Mouse (Mus musculus): ENCODE data around the gene Ankdd1b. TPM values are rescaled to one million over a fixed set of nuclear protein-coding genes. Genes with fewer than 3 reads are reported as not detected.
A peak's percentile ranks its signal among the peaks of the same experiment; 100 is the strongest.

The Ankdd1b gene
- polyA plus RNA-seq, 2 experiments, result 0.30 TPM; not detected in 1

- Histone ChIP-seq H3K4me3 (replicated peaks; ENCODE audit: low read length) (no peak overlapping the region), H3K4me2 (replicated peaks; ENCODE audit: low read depth, low read length, severe bottlenecking) (no peak overlapping the region), H3K36me3 (ENCODE audit: control insufficient read depth, insufficient read depth, low read length) (no peaks in the 10 kb centered on the region), H3K27ac (replicated peaks; ENCODE audit: low read depth, low read length) (no peak overlapping the region), H3K4me1 (ENCODE audit: control insufficient read depth, insufficient read depth, low read length) (no peaks in the 10 kb centered on the region), H3K27me3 (ENCODE audit: control insufficient read depth, insufficient read depth, low read length) (no peaks in the 10 kb centered on the region), H3K9ac (ENCODE audit: low read depth, low read length, severe bottlenecking) (no peak overlapping the region), H3K9me3 (ENCODE audit: control insufficient read depth, low read length) (no peaks in the 10 kb centered on the region)
- no peak for DNase-seq (ENCODE audit: low spot score)
- ATAC-seq (ENCODE audit: low FRiP score, low read depth), result no peak
- WGBS, result 80% methylated on average over 11 of the region's 11 CpGs
- no peak for TF ChIP-seq POLR2A (IDR thresholded peaks at IDR 0.05; ENCODE audit: borderline replicate concordance, extremely low read depth, insufficient read depth, insufficient read length)
These were observed 20.7 kb downstream of the Ankdd1b start for GRCm38 (mm10) chr13:96450205-96450856.

- no peak for DNase-seq (ENCODE audit: low spot score)
- Histone ChIP-seq H3K27me3 (ENCODE audit: control insufficient read depth, insufficient read depth, low read length) (no peaks in the 10 kb centered on the region), H3K27ac (replicated peaks; ENCODE audit: low read depth, low read length) (no peak overlapping the region), H3K9me3 (ENCODE audit: control insufficient read depth, low read length) (0 out of 2 replicates have a peak, but pooled peaks cover 4% of the 10 kb centered on the region), H3K4me2 (replicated peaks; ENCODE audit: low read depth, low read length, severe bottlenecking) (no peak overlapping the region), H3K4me3 (replicated peaks; ENCODE audit: low read length) (no peak overlapping the region), H3K36me3 (ENCODE audit: control insufficient read depth, insufficient read depth, low read length) (no peaks in the 10 kb centered on the region), H3K4me1 (ENCODE audit: control insufficient read depth, insufficient read depth, low read length) (no peaks in the 10 kb centered on the region), H3K9ac (ENCODE audit: low read depth, low read length, severe bottlenecking) (no peak overlapping the region)
- no peak for ATAC-seq (ENCODE audit: low FRiP score, low read depth)
- 91% methylated on average over 4 of the region's 4 CpGs for WGBS
- TF ChIP-seq POLR2A (IDR thresholded peaks at IDR 0.05; ENCODE audit: borderline replicate concordance, extremely low read depth, insufficient read depth, insufficient read length), result no peak
These were observed 30.6 kb downstream of the Ankdd1b start for GRCm38 (mm10) chr13:96440436-96440835.

- no peak overlapping the region for H3K9ac ChIP-seq (ENCODE audit: low read depth, low read length, severe bottlenecking)
- H3K4me1 ChIP-seq (ENCODE audit: control insufficient read depth, insufficient read depth, low read length), result peaks cover 8% of the 10 kb centered on the region; the same call in 1 of the 2 replicates
- 0 out of 2 replicates have a peak, but pooled peaks cover 4% of the 10 kb centered on the region for H3K9me3 ChIP-seq (ENCODE audit: control insufficient read depth, low read length)
- no peak overlapping the region for H3K4me2 ChIP-seq (replicated peaks; ENCODE audit: low read depth, low read length, severe bottlenecking)
- H3K36me3 ChIP-seq (ENCODE audit: control insufficient read depth, insufficient read depth, low read length), result no peaks in the 10 kb centered on the region
- TF ChIP-seq POLR2A (IDR thresholded peaks at IDR 0.05; ENCODE audit: borderline replicate concordance, extremely low read depth, insufficient read depth, insufficient read length), result no peak
- DNase-seq (ENCODE audit: low spot score), result no peak
- no peaks in the 10 kb centered on the region for H3K27me3 ChIP-seq (ENCODE audit: control insufficient read depth, insufficient read depth, low read length)
- no peak overlapping the region for H3K27ac ChIP-seq (replicated peaks; ENCODE audit: low read depth, low read length)
- WGBS, result 90% methylated on average over 1 of the region's 1 CpGs
- ATAC-seq (ENCODE audit: low FRiP score, low read depth), result no peak
- no peak overlapping the region for H3K4me3 ChIP-seq (replicated peaks; ENCODE audit: low read length)
These were observed 34.1 kb downstream of the Ankdd1b start for GRCm38 (mm10) chr13:96436921-96437320.

- WGBS, result 52% methylated on average over 12 of the region's 13 CpGs
- H3K27ac ChIP-seq (replicated peaks; ENCODE audit: low read depth, low read length), result no peak overlapping the region
- H3K4me1 ChIP-seq (ENCODE audit: control insufficient read depth, insufficient read depth, low read length), result peaks cover 8% of the 10 kb centered on the region; the same call in 1 of the 2 replicates
These were observed 35.2 kb downstream of the Ankdd1b start for GRCm38 (mm10) chr13:96435793-96436192.

GRCm38 (mm10) chr13:96434899-96435331 lies 36.1 kb downstream of the Ankdd1b start:
- Histone ChIP-seq H3K36me3 (ENCODE audit: control insufficient read depth, insufficient read depth, low read length) (no peaks in the 10 kb centered on the region), H3K9me3 (ENCODE audit: control insufficient read depth, low read length) (0 out of 2 replicates have a peak, but pooled peaks cover 4% of the 10 kb centered on the region), H3K4me3 (replicated peaks; ENCODE audit: low read length) (no peak overlapping the region), H3K27me3 (ENCODE audit: control insufficient read depth, insufficient read depth, low read length) (no peaks in the 10 kb centered on the region), H3K4me2 (replicated peaks; ENCODE audit: low read depth, low read length, severe bottlenecking) (no peak overlapping the region), H3K4me1 (ENCODE audit: control insufficient read depth, insufficient read depth, low read length) (peaks cover 8% of the 10 kb centered on the region; the same call in 1 of the 2 replicates), H3K27ac (replicated peaks; ENCODE audit: low read depth, low read length) (no peak overlapping the region), H3K9ac (ENCODE audit: low read depth, low read length, severe bottlenecking) (no peak overlapping the region)
- ATAC-seq (ENCODE audit: low FRiP score, low read depth) (peak; percentile 20; the same call in 1 of the 2 replicates), DNase-seq (ENCODE audit: low spot score) (no peak)
- no peak for TF ChIP-seq POLR2A (IDR thresholded peaks at IDR 0.05; ENCODE audit: borderline replicate concordance, extremely low read depth, insufficient read depth, insufficient read length)
- 45% methylated on average over 5 of the region's 5 CpGs for WGBS

More at GRCm38 (mm10) chr13:96435793-96436192, 35.2 kb downstream of the Ankdd1b start:
- Histone ChIP-seq H3K27me3 (ENCODE audit: control insufficient read depth, insufficient read depth, low read length) (no peaks in the 10 kb centered on the region), H3K9me3 (ENCODE audit: control insufficient read depth, low read length) (0 out of 2 replicates have a peak, but pooled peaks cover 4% of the 10 kb centered on the region), H3K9ac (ENCODE audit: low read depth, low read length, severe bottlenecking) (no peak overlapping the region), H3K4me2 (replicated peaks; ENCODE audit: low read depth, low read length, severe bottlenecking) (no peak overlapping the region), H3K36me3 (ENCODE audit: control insufficient read depth, insufficient read depth, low read length) (no peaks in the 10 kb centered on the region), H3K4me3 (replicated peaks; ENCODE audit: low read length) (no peak overlapping the region)
- DNase-seq (ENCODE audit: low spot score), result no peak
- TF ChIP-seq POLR2A (IDR thresholded peaks at IDR 0.05; ENCODE audit: borderline replicate concordance, extremely low read depth, insufficient read depth, insufficient read length), result no peak
- no peak for ATAC-seq (ENCODE audit: low FRiP score, low read depth)

Measured in limb, embryonic 14.5 days (tissue).